Mouse (Mus musculus): ENCODE measurements around the gene Pde4d.

GRCm38 (mm10) chr13:108812956-108813355, 363.2 kb downstream of the Pde4d start:
- no peak for TF ChIP-seq CTCF (IDR thresholded peaks at IDR 0.05; ENCODE audit: insufficient read depth, low read depth, low read length)
- no peak for TF ChIP-seq POLR2A (IDR thresholded peaks at IDR 0.05; ENCODE audit: insufficient read depth, low read depth, low read length)
